Mouse (Mus musculus): ENCODE data around the gene Tsku. TPM values are rescaled to one million over a fixed set of nuclear protein-coding genes. Genes with fewer than 3 reads are reported as not detected.

The Tsku gene
- polyA plus RNA-seq (2016; fragmentation: Nextera tagmentation; extraction: Ambion mirVana): 8.1 and 10.2 TPM in 2 replicates

- WGBS: under 1% methylated on average over 52 of the region's 52 CpGs
- Histone ChIP-seq H3K4me1 (replicated peaks) (peaks cover 55% of the 10 kb centered on the region), H3K27me3 (ENCODE audit: insufficient read depth, poor library complexity, severe bottlenecking) (0 out of 2 replicates have a peak, but pooled peaks cover 3% of the 10 kb centered on the region), H3K4me3 (peak within 1 kb of the TSS; percentile 86), H3K27ac (peak within 1 kb of the TSS; percentile 95), H3K36me3 (no peaks in the 10 kb centered on the region), H3K9me3 (no peaks in the 10 kb centered on the region)
- peak; percentile 96 for DNase-seq (ENCODE audit: low spot score)
These were observed at the start of gene Tsku for GRCm38 (mm10) chr7:98361063-98361652. TSS of gene Tsku (minus strand) at chr7:98361328.

DNA sequence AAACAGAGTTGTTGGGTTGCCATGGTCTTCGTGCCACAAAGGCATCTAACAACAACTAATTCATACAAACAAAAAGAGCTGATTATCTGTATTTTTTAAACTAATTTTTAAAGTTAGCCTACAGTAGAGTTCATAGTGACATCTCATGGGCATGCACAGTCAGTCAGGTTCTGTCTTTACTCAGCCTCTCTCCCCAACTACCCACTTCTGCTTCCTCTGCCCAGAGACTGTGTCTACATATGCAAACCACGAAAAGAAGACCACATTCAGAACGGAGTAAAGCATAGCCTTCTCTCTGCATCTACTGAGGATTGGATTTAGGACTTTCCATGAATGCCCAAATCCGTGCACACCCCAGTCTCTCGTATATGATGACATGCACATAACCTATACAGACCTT is 46.5 kb upstream of the Tsku start:
- WGBS: 83% methylated on average over 5 of the region's 5 CpGs
- H3K4me1 ChIP-seq (replicated peaks): peaks cover 15% of the 10 kb centered on the region
- no peaks in the 10 kb centered on the region for H3K9me3 ChIP-seq
- no peaks in the 10 kb centered on the region for H3K36me3 ChIP-seq
- no peak overlapping the region for H3K4me3 ChIP-seq
- H3K27me3 ChIP-seq (ENCODE audit: insufficient read depth, poor library complexity, severe bottlenecking): no peaks in the 10 kb centered on the region
- no peak for DNase-seq (ENCODE audit: low spot score)
- H3K27ac ChIP-seq: no peak overlapping the region

- no peak overlapping the region for H3K4me3 ChIP-seq
- no peaks in the 10 kb centered on the region for H3K27me3 ChIP-seq (ENCODE audit: insufficient read depth, poor library complexity, severe bottlenecking)
- WGBS: 80% methylated on average over 4 of the region's 4 CpGs
- DNase-seq (ENCODE audit: low spot score): no peak
- H3K36me3 ChIP-seq: no peaks in the 10 kb centered on the region
- no peaks in the 10 kb centered on the region for H3K9me3 ChIP-seq
- H3K4me1 ChIP-seq (replicated peaks): peaks cover 20% of the 10 kb centered on the region
- peak overlapping the region; percentile 31; the same call in 1 of the 2 replicates for H3K27ac ChIP-seq
These were observed 42.9 kb upstream of the Tsku start for GRCm38 (mm10) chr7:98403996-98404395.

DNA sequence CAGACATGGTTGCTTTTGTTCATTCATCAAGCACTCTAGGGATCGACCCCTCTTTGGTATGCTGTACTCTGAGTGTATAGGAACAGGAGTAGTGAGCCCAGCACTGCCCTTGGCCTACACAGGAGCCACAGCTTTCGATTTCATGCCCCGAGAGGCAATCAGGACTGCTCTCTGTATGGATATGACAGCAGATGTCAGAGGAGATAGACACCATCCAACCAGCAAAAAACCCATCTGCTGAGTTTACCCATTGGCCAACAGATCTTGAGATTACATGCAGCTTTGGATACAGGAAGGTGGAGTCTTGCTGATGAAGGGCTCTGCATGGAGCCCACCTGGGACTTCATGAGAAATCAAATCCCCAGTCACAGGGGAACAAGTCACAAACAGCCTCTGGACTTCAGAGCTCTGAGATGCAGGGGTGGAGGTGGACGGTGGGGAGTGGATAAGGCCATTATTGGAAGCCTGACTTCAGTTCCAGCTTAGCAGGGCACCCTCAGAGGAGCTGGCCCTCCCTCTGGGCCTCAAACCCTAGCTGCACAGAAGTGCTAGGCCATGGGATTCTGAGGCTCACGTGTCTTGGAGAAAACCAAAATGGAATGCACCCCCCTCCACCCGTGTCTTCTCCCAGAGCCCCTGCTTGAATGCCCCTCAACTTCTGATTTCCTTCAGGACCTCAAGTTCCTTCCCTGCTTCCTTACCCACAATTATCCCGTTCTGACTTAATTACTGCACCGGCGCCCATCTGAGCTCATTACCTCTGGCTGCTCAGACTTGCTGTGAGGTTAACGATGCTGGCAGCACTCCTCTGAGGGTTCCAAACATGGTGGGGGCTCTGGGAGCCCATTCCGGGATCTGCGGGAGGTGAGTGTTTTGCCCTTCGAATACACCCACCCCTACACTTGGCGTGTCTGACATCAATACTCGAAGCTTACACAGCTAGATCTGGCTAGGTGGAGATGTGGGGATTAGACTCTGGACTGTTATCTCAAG is 41.8 kb upstream of the Tsku start:
- 72% methylated on average over 15 of the region's 15 CpGs for WGBS
- Histone ChIP-seq H3K9me3 (no peaks in the 10 kb centered on the region), H3K36me3 (no peaks in the 10 kb centered on the region), H3K4me1 (replicated peaks) (peaks cover 15% of the 10 kb centered on the region), H3K27ac (no peak overlapping the region; the same call in 1 of the 2 replicates), H3K4me3 (no peak overlapping the region), H3K27me3 (ENCODE audit: insufficient read depth, poor library complexity, severe bottlenecking) (no peaks in the 10 kb centered on the region)
- DNase-seq (ENCODE audit: low spot score): no peak

DNA sequence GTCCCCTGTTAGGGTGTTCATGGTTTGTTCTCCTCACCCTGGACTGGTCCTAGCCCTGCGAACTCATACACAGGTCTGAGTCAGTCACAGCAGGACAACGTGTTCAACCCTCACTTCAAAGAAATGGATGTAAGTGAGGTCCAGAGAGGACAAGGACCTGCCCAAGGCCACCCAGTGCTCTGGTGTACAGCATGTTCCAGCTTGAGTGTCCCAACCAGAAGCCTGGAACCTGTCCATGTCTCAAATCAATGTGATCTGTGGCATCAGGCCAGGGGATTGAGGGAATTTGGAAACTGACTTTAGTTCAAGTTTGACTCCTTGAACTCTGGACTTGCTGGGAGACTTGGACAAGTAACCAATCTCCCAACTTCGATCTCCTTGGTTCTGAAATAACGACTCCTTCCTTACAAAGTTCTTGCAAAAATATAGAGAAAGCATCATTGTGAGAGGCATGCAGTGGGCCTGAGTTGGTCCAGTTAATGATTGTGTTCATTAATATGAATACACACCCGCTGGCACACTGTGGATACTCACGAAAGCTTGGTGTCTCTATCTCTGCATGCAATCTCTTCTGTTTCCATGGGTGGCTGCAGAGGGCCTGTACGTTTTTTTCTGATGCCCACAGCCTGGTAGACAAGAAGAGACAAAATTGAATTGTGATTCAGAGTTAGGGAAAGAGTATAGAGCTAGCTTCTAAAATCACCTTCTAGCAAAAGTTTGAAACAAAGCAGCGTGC is 31.5 kb upstream of the Tsku start:
- H3K27me3 ChIP-seq (ENCODE audit: insufficient read depth, poor library complexity, severe bottlenecking): no peaks in the 10 kb centered on the region
- 85% methylated on average over 8 of the region's 8 CpGs for WGBS

GRCm38 (mm10) chr7:98391351-98391936 is 30.3 kb upstream of the Tsku start:
- DNase-seq (ENCODE audit: low spot score): no peak
- WGBS: 93% methylated on average over 7 of the region's 7 CpGs

More for the DNA sequence above, 31.5 kb upstream of the Tsku start:
- Histone ChIP-seq H3K36me3 (no peaks in the 10 kb centered on the region), H3K9me3 (no peaks in the 10 kb centered on the region), H3K4me1 (replicated peaks) (no peaks in the 10 kb centered on the region), H3K27ac (no peak overlapping the region), H3K4me3 (no peak overlapping the region)
- DNase-seq (ENCODE audit: low spot score): no peak

DNA sequence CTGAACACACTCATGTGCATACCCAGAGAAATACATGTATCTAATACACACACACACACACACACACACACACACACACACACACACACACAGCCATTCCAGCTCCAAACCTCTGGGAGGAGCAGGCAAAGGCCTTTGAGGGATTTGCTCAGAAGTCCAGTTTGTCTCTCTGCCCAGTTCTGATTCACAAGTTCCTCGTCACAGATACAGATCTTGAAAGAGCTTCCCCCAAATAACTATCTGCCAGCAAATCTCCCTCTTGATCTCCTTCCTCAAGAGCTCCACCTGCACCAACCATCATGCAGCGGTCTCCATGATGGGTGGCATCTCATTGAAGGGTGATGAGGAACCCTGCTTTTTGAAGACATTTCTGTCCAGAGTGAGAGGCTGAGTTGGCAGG is 29.4 kb upstream of the Tsku start:
- Histone ChIP-seq H3K9me3 (no peaks in the 10 kb centered on the region), H3K4me3 (no peak overlapping the region), H3K4me1 (replicated peaks) (no peaks in the 10 kb centered on the region), H3K27me3 (ENCODE audit: insufficient read depth, poor library complexity, severe bottlenecking) (no peaks in the 10 kb centered on the region), H3K36me3 (no peaks in the 10 kb centered on the region), H3K27ac (no peak overlapping the region)
- 92% methylated on average over 2 of the region's 2 CpGs for WGBS
- no peak for DNase-seq (ENCODE audit: low spot score)

More at GRCm38 (mm10) chr7:98391351-98391936, 30.3 kb upstream of the Tsku start:
- Histone ChIP-seq H3K27me3 (ENCODE audit: insufficient read depth, poor library complexity, severe bottlenecking) (no peaks in the 10 kb centered on the region), H3K27ac (no peak overlapping the region), H3K4me1 (replicated peaks) (no peaks in the 10 kb centered on the region), H3K9me3 (no peaks in the 10 kb centered on the region), H3K36me3 (no peaks in the 10 kb centered on the region), H3K4me3 (no peak overlapping the region)

DNA sequence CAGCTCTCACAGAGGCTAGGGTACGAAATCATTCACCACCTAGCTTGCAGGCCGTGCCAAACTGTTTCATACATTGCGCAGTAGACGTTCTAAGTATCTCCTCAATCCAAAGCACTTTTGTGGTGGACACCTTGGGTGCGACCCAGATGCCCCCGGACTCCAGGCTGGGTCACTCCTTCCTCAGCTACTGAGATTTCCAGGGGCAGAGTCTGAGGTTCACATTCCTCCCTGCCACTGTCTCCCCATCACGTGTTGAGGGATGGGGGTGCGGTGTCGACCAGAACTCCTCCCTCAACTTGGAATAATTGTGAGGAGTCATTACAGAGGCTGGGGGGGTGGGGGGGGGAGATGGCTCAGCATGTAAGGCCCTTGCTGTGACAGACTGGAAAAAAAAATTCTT is 28.5 kb upstream of the Tsku start:
- Histone ChIP-seq H3K4me1 (replicated peaks) (no peaks in the 10 kb centered on the region), H3K27me3 (ENCODE audit: insufficient read depth, poor library complexity, severe bottlenecking) (no peaks in the 10 kb centered on the region), H3K4me3 (no peak overlapping the region), H3K36me3 (no peaks in the 10 kb centered on the region), H3K9me3 (no peaks in the 10 kb centered on the region), H3K27ac (no peak overlapping the region)
- WGBS: 90% methylated on average over 9 of the region's 9 CpGs
- no peak for DNase-seq (ENCODE audit: low spot score)

DNA sequence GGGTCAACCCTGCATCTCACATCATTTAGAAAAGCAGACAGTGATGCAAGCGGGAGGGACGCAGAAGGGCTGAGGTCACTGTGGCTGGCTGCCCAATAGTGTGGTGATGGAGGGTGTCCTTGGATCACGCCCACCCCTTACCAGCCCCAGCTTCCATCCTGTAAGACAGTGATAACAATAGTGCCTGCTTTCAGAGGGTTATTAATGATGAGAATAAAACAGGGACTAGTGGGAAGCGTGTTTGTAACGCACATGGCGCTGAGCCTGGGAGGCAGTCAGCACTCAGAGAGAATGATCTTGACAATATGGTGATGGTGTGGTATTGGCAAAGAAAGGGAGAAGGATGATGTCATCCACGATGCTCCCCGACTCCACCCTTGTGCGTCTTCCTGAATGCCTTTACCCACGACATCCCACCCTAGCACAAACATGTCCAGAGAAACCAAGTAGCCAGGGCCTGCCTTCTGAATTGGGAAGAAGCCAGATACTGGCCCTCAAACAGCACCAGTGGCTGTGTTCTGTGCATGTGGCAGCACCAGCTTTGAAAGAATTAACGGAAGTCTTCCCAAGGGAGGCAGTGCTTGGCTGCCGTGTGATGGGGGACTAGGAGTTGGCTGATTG is 27.9 kb upstream of the Tsku start:
- no peak for DNase-seq (ENCODE audit: low spot score)
- no peak overlapping the region for H3K4me3 ChIP-seq
- 0 out of 2 replicates have a peak, but pooled peaks cover 3% of the 10 kb centered on the region for H3K4me1 ChIP-seq (replicated peaks)
- H3K9me3 ChIP-seq: no peaks in the 10 kb centered on the region
- no peaks in the 10 kb centered on the region for H3K27me3 ChIP-seq (ENCODE audit: insufficient read depth, poor library complexity, severe bottlenecking)
- H3K27ac ChIP-seq: no peak overlapping the region
- H3K36me3 ChIP-seq: no peaks in the 10 kb centered on the region
- 87% methylated on average over 12 of the region's 12 CpGs for WGBS

GRCm38 (mm10) chr7:98387201-98387600 is 26.1 kb upstream of the Tsku start:
- no peaks in the 10 kb centered on the region for H3K27me3 ChIP-seq (ENCODE audit: insufficient read depth, poor library complexity, severe bottlenecking)
- H3K4me1 ChIP-seq (replicated peaks): peaks cover 11% of the 10 kb centered on the region; the same call in 1 of the 2 replicates
- H3K9me3 ChIP-seq: no peaks in the 10 kb centered on the region
- H3K27ac ChIP-seq: no peak overlapping the region
- no peak overlapping the region for H3K4me3 ChIP-seq
- H3K36me3 ChIP-seq: no peaks in the 10 kb centered on the region
- WGBS: 77% methylated on average over 7 of the region's 7 CpGs
- no peak for DNase-seq (ENCODE audit: low spot score)

GRCm38 (mm10) chr7:98385168-98385567 is 24.0 kb upstream of the Tsku start:
- no peak overlapping the region for H3K4me3 ChIP-seq
- H3K4me1 ChIP-seq (replicated peaks): peaks cover 15% of the 10 kb centered on the region
- no peaks in the 10 kb centered on the region for H3K27me3 ChIP-seq (ENCODE audit: insufficient read depth, poor library complexity, severe bottlenecking)
- H3K9me3 ChIP-seq: no peaks in the 10 kb centered on the region
- no peak overlapping the region for H3K27ac ChIP-seq
- WGBS: 95% methylated on average over 1 of the region's 1 CpGs
- DNase-seq (ENCODE audit: low spot score): no peak
- H3K36me3 ChIP-seq: no peaks in the 10 kb centered on the region

DNA sequence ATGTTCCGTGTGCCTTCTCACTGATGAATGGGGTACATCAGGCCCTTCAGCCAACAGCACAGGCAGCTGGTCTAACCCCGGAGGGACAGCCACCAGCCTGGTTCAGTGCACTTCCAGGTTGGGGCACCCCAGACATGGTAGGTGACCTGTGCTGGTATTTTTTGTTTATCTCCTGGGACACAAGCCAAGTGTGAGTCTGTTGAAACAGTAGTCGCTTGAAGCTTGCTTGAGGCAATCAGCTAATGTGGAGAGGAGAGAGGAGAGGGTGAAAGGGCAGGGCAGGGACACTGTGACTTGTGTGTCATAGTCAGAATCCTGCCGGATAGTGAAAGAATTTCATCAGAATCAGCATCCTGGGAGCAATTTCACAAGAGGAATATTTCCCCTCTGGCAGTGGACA is 22.2 kb upstream of the Tsku start:
- Histone ChIP-seq H3K4me3 (no peak overlapping the region), H3K9me3 (no peaks in the 10 kb centered on the region), H3K4me1 (replicated peaks) (peaks cover 17% of the 10 kb centered on the region), H3K36me3 (no peaks in the 10 kb centered on the region), H3K27ac (no peak overlapping the region), H3K27me3 (ENCODE audit: insufficient read depth, poor library complexity, severe bottlenecking) (0 out of 2 replicates have a peak, but pooled peaks cover under 1% of the 10 kb centered on the region)
- WGBS: 79% methylated on average over 4 of the region's 4 CpGs
- DNase-seq (ENCODE audit: low spot score): no peak

Measured in hindbrain, embryonic 10.5 days (tissue).